8 mouse cellular contexts compared by ENCODE assay signal in genomic region chr11:74634490-74635275, GRCm38 (mm10). TPM values are rescaled to one million over a fixed set of nuclear protein-coding genes. Genes with fewer than 3 reads are reported as not detected.
DNase-seq lines count a peak whose midpoint lies in the region; ATAC-seq and TF ChIP-seq lines count a peak whose summit lies in the region.

No protein-coding gene starts in this region.

- peak; percentile 43; the same call in 1 of the 2 replicates for ATAC-seq in forebrain, embryonic 11.5 days (replicated peaks; ENCODE audit: low FRiP score)
- ATAC-seq in forebrain, embryonic 16.5 days: no peak
- ATAC-seq in common myeloid progenitor, adult 5-6 weeks (replicated peaks; ENCODE audit: low read depth, poor library complexity, severe bottlenecking): peak; percentile 72
- ATAC-seq in liver, postnatal 0 days: no peak

- no peak overlapping the region for H3K27ac ChIP-seq in forebrain, embryonic 11.5 days (ENCODE audit: low read depth, low read length)
- H3K27ac ChIP-seq in forebrain, embryonic 16.5 days (ENCODE audit: low read length): no peak overlapping the region
- H3K27ac ChIP-seq in liver, postnatal 0 days (ENCODE audit: low read depth): no peak overlapping the region

- peak; percentile 80 for DNase-seq in forebrain, embryonic 11.5 days (ENCODE audit: low spot score)
- DNase-seq in urinary bladder, postnatal 4 days (ENCODE audit: low spot score in 2 of 2): peak; percentile 28 to 72
- no peak for DNase-seq in urinary bladder, adult 18-20 months (ENCODE audit: low spot score in 2 of 2)
- DNase-seq in hindlimb bud, embryonic 11.5 days (ENCODE audit: extremely low spot score, low read depth, low spot score): peak; percentile 89
- DNase-seq in liver, postnatal 0 days: peak; percentile 63
- peak; percentile 57 for DNase-seq in right cerebral cortex, postnatal 14 days

- TF ChIP-seq CTCF in liver, postnatal 0 days (IDR thresholded peaks at IDR 0.05; ENCODE audit: low read depth): peak; percentile 96

- no peak overlapping the region for H3K9ac ChIP-seq in forebrain, embryonic 11.5 days (ENCODE audit: low read length)
- no peak overlapping the region for H3K9ac ChIP-seq in forebrain, embryonic 16.5 days (replicated peaks; ENCODE audit: low read depth, low read length)
- H3K9ac ChIP-seq in liver, postnatal 0 days (replicated peaks): no peak overlapping the region

- no peaks in the 10 kb centered on the region for H3K36me3 ChIP-seq in forebrain, embryonic 11.5 days (ENCODE audit: control insufficient read depth, insufficient read depth, low read length)
- no peaks in the 10 kb centered on the region for H3K36me3 ChIP-seq in forebrain, embryonic 16.5 days (ENCODE audit: control insufficient read depth, insufficient read depth)
- no peaks in the 10 kb centered on the region for H3K36me3 ChIP-seq in liver, postnatal 0 days (replicated peaks; ENCODE audit: insufficient read depth, low read length)

- peaks cover 4% of the 10 kb centered on the region; the same call in 1 of the 2 replicates for H3K4me1 ChIP-seq in forebrain, embryonic 11.5 days (replicated peaks; ENCODE audit: control insufficient read depth, insufficient read depth, low read length)
- H3K4me1 ChIP-seq in forebrain, embryonic 16.5 days (replicated peaks; ENCODE audit: control insufficient read depth, insufficient read depth, low read length): peaks cover 18% of the 10 kb centered on the region
- peaks cover 7% of the 10 kb centered on the region; the same call in 1 of the 2 replicates for H3K4me1 ChIP-seq in liver, postnatal 0 days (ENCODE audit: insufficient read depth)

- no peaks in the 10 kb centered on the region for H3K9me3 ChIP-seq in forebrain, embryonic 11.5 days (ENCODE audit: control insufficient read depth, low read length)
- H3K9me3 ChIP-seq in forebrain, embryonic 16.5 days (ENCODE audit: control insufficient read depth, low read length): no peaks in the 10 kb centered on the region
- no peaks in the 10 kb centered on the region for H3K9me3 ChIP-seq in liver, postnatal 0 days (ENCODE audit: low read length)

- 65% methylated on average over 5 of the region's 5 CpGs for WGBS in forebrain, embryonic 11.5 days
- 55% methylated on average over 5 of the region's 5 CpGs for WGBS in forebrain, embryonic 16.5 days
- 66% methylated on average over 5 of the region's 5 CpGs for WGBS in liver, postnatal 0 days (ENCODE audit: insufficient replicate concordance)

- 0 out of 2 replicates have a peak, but pooled peaks cover 2% of the 10 kb centered on the region for H3K27me3 ChIP-seq in forebrain, embryonic 11.5 days (ENCODE audit: control insufficient read depth, insufficient read depth, low read length)
- no peaks in the 10 kb centered on the region for H3K27me3 ChIP-seq in forebrain, embryonic 16.5 days (replicated peaks; ENCODE audit: control insufficient read depth, insufficient read depth, low read length)
- peaks cover 25% of the 10 kb centered on the region for H3K27me3 ChIP-seq in liver, postnatal 0 days (ENCODE audit: insufficient read depth, low read length)

- no peak for TF ChIP-seq EP300 in liver, postnatal 0 days (IDR thresholded peaks at IDR 0.05; ENCODE audit: low read depth)

- no peak overlapping the region for H3K4me3 ChIP-seq in forebrain, embryonic 11.5 days (ENCODE audit: low read depth, low read length)
- no peak overlapping the region for H3K4me3 ChIP-seq in forebrain, embryonic 16.5 days (replicated peaks; ENCODE audit: low read length)
- no peak overlapping the region for H3K4me3 ChIP-seq in liver, postnatal 0 days (ENCODE audit: low read depth, low read length)

- no peak overlapping the region for H3K4me2 ChIP-seq in forebrain, embryonic 11.5 days (ENCODE audit: low read depth, low read length, severe bottlenecking)
- no peak overlapping the region for H3K4me2 ChIP-seq in forebrain, embryonic 16.5 days (ENCODE audit: low read length)
- H3K4me2 ChIP-seq in liver, postnatal 0 days (ENCODE audit: low read depth, low read length): no peak overlapping the region

RNA-seq across cellular contexts. Expression of gene Cluh, which starts 14.6 kb away (rescaled TPM):
- polyA plus RNA-seq in forebrain, embryonic 11.5 days (2014; fragmentation: Nextera tagmentation; extraction: Ambion mirVana): 18.9 and 21.9 TPM in 2 replicates
- polyA plus RNA-seq in forebrain, embryonic 16.5 days (2015; fragmentation: Nextera tagmentation; extraction: Ambion mirVana): 13.7 and 15.2 TPM in 2 replicates
- total RNA-seq in common myeloid progenitor, adult 5-6 weeks (2017): 32.2 and 46.4 TPM in 2 replicates
- polyA plus RNA-seq in liver, postnatal 0 days (2015; fragmentation: Nextera tagmentation; extraction: Ambion mirVana): 31.2 and 35.6 TPM in 2 replicates

RNA-seq across cellular contexts. Expression of gene Ccdc92b, which starts 15.3 kb away (rescaled TPM):
- 1.5 and 2.0 TPM in 2 replicates for polyA plus RNA-seq in forebrain, embryonic 11.5 days (2014; fragmentation: Nextera tagmentation; extraction: Ambion mirVana)
- polyA plus RNA-seq in forebrain, embryonic 16.5 days (2015; fragmentation: Nextera tagmentation; extraction: Ambion mirVana): 3.1 and 3.4 TPM in 2 replicates
- total RNA-seq in common myeloid progenitor, adult 5-6 weeks (2017): not detected in 2 replicates
- 2.2 and 2.6 TPM in 2 replicates for polyA plus RNA-seq in liver, postnatal 0 days (2015; fragmentation: Nextera tagmentation; extraction: Ambion mirVana)

RNA-seq across cellular contexts. Expression of gene Rap1gap2, which starts 24.0 kb away (rescaled TPM):
- polyA plus RNA-seq in forebrain, embryonic 11.5 days (2014; fragmentation: Nextera tagmentation; extraction: Ambion mirVana): 1.3 and 1.8 TPM in 2 replicates
- polyA plus RNA-seq in forebrain, embryonic 16.5 days (2015; fragmentation: Nextera tagmentation; extraction: Ambion mirVana): 10.7 and 12.9 TPM in 2 replicates
- 2.0 TPM in 2 replicates for total RNA-seq in common myeloid progenitor, adult 5-6 weeks (2017)
- polyA plus RNA-seq in liver, postnatal 0 days (2015; fragmentation: Nextera tagmentation; extraction: Ambion mirVana): 0.75 and 0.84 TPM in 2 replicates

Comparison
In these comparisons a context has a peak if more than half of its experiments do, and no peak if none do; other contexts are left out.
1. ATAC-seq: peak in forebrain, embryonic 11.5 days (single experiment) and common myeloid progenitor, adult 5-6 weeks (single experiment); none in forebrain, embryonic 16.5 days (single experiment) and liver, postnatal 0 days (single experiment).
2. DNase-seq: peak in forebrain, embryonic 11.5 days (single experiment), urinary bladder, postnatal 4 days (2 of 2), hindlimb bud, embryonic 11.5 days (single experiment), liver, postnatal 0 days (single experiment) and right cerebral cortex, postnatal 14 days (single experiment); none in urinary bladder, adult 18-20 months (0 of 2).